Mouse (Mus musculus) embryonic fibroblast, embryonic 13.5 days (primary cell): ENCODE data around the gene Ube2b. TPM values are rescaled to one million over a fixed set of nuclear protein-coding genes. Genes with fewer than 3 reads are reported as not detected.

Source experiments
- H3K27ac ChIP-seq: 2 replicates; pipeline ENCODE4 v1.5.1; 2012; ENCODE audit warnings: low read length, control low read depth, inconsistent platforms; ENCODE audit not compliant: insufficient read depth
- H3K4me1 ChIP-seq: 2 replicates; pipeline ENCODE4 v1.6.1; 2011; ENCODE audit warnings: low read length; ENCODE audit not compliant: control insufficient read depth, insufficient read depth
- H3K4me3 ChIP-seq: 2 replicates; pipeline ENCODE4 v1.5.1; 2011; ENCODE audit warnings: mild to moderate bottlenecking, control low read depth, low read length; ENCODE audit not compliant: insufficient read depth
- CTCF ChIP-seq: IDR thresholded peaks from 2 replicates; pipeline ENCODE4 v1.5.1; 2011; ENCODE audit warnings: mild to moderate bottlenecking, control low read depth, low read length, moderate library complexity, borderline replicate concordance; ENCODE audit not compliant: insufficient read depth
- POLR2A ChIP-seq: IDR thresholded peaks from 2 replicates; pipeline ENCODE4 v1.6.1; 2011; ENCODE audit warnings: low read depth, mild to moderate bottlenecking, control low read depth, low read length, moderate library complexity
- polyA plus RNA-seq: library from polyadenylated mRNA; stranded (reverse); fragments of >200 nt; gene quantifications from 2 replicates; pipeline ENCODE4 v1.2.4, GENCODE M21; 2011; ENCODE audit warnings: low read depth; ENCODE audit not compliant: missing spikeins, insufficient read length

Ube2b gene
- polyA plus RNA-seq, 1 experiment: 165 TPM

DNA sequence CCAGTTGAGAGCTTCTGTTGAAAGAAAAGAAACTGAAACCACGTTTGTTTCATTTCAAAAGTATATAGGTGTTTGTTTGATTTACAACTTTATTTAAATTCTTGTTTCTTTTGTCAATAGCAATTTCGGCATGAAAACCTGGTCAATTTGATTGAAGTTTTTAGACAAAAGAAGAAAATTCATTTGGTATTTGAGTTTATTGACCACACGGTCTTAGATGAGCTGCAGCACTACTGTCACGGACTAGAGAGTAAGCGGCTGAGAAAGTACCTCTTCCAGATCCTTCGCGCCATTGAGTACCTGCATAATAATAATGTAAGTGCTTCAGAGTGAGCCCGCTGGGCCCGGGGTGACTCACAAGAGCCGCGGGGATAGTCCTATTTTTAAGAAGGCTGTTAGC, 10.4 kb upstream of the Ube2b start:
- H3K4me3 ChIP-seq: no peak overlapping the region
- H3K27ac ChIP-seq: no peak overlapping the region
- H3K4me1 ChIP-seq: no peaks in the 10 kb centered on the region
- TF ChIP-seq CTCF (no peak), POLR2A (no peak)

DNA sequence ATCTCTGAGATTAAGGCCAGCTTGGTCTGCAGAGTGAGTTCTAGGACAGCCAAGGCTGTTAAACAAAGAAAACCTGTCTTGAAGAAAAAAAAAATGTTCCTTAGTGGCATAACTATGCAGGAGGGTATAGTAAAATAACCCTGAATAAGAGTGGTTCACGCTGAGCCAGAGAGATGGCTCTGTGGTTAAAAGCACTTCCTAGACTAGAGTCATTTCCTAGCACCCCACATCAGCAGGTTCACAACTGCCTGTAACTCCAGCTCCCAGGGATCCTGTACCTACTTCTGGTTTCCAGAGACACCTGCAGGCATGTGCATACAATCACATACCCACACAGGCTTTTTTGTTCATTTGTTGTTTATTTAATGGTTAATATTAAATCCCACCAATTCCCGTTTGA, 5.0 kb upstream of the Ube2b start:
- H3K27ac ChIP-seq: no peak overlapping the region
- H3K4me3 ChIP-seq: no peak overlapping the region
- TF ChIP-seq POLR2A (no peak), CTCF (no peak)
- H3K4me1 ChIP-seq: no peaks in the 10 kb centered on the region; the same call in 1 of the 2 replicates

DNA sequence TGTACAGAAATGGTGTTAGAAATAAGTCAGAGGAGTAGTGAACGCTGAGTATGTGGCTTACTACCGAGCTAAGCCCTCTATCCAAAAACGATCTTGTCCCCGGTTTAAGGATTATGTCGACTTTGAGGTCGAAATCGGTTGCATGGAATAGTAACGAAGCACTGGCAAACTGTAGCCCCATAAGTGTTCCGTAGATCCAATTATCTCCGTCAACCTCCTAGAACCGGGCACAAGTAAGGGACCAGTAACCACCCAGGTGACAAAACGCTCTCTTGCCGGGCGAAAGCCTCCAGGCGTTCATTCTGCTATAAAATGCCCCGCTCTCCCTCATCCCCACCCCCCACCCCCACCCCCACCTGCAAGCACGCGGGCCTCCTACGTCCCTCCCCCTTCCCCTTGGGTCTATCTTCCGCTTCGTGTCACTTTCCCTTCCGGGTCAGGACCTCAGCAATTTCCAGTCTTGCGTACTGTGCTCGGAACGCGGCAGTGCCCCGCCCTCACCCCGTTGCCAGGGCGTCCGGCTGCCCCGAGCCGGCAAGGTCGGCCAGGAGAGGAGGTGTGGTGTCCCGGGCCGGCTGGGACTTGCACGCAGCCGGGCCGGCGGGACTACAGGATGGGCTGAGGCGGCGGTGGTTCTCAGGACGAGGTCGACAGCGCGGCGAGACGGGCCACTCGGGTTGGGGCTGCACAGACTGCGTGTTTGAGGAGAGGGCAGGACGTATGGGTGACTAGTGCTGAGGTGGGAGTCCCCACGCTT, 3.4 kb upstream of the Ube2b start, which contains the start of gene Cdkl3:
TSS of gene Cdkl3 (plus strand) at position 450 of the 757 bp plus-strand sequence.
- H3K4me1 ChIP-seq: no peaks in the 10 kb centered on the region; the same call in 1 of the 2 replicates
- H3K27ac ChIP-seq: peak within 1 kb of the TSS; percentile 95
- H3K4me3 ChIP-seq: peak within 1 kb of the TSS; percentile 78
- TF ChIP-seq POLR2A (peak; percentile 66), CTCF (no peak)

DNA sequence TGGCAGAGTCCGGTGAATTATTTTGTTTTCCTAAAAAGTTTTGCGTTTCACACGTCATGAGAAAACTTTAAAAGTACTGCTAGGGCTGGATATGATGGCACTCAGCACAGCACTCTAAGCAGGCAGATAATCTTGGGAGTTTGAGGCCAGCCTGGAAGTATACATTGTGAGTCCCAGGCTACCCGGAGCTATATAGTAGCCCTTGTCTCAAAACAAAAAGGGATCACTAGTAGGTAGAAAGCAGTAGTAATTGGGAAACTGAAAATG, 2.9 kb upstream of the Ube2b start:
- H3K4me3 ChIP-seq: peak overlapping the region; percentile 63
- TF ChIP-seq POLR2A (no peak), CTCF (no peak)
- H3K4me1 ChIP-seq: no peaks in the 10 kb centered on the region; the same call in 1 of the 2 replicates
- peak overlapping the region; percentile 95 for H3K27ac ChIP-seq

DNA sequence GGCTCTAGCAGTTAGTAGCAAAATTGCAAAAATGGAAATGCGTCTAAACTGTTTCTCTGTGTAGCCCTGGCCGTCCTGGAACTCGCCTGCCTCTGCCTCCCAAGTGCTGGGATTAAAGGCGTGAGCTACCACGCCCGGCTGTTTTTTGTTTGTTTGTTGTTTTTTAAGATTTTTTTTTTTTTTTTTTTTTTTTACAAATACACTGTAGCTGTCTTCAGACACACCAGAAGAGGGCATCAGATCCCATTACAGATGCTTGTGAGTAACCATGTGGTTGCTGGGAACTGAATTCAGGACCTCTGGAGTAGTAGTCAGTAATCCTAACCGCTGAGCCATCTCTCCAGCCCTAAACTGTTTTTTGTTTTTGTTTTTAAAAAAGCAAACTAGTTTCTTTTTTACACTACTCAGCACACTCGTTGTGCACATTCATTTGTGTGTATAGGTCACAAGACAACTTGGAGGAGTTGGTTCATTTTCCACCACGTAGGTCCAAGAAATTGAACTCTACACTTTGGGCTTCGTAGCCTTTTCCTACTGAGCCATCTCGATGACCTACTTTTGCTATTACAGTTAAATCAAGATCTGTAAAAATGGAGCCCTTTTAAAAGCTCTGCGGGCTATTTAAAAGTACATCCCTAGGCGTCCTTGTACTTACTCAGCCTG, 2.4 kb upstream of the Ube2b start:
- Histone ChIP-seq H3K4me3 (peak overlapping the region; percentile 63; the same call in 1 of the 2 replicates), H3K27ac (peak overlapping the region; percentile 95), H3K4me1 (no peaks in the 10 kb centered on the region; the same call in 1 of the 2 replicates)
- TF ChIP-seq CTCF (no peak), POLR2A (no peak)

DNA sequence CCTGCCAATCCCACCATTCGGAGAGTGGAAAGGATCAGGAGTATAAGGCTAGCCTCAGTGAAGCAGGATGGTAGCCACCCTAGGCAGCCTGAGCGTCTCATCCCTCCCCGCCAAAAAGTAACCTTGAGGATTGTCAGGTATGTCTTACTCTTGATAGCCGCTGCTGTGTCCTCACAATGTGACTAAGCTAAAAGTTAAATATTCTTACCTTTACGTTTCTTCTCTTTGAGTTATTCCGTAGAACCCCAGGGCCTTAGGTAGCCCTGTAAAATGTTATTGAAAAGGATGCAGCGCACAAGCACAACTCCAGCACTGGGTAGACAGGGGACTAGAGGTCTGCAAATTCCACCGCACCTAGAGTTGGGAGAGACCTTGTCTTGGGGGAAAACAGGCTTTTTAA, 1.3 kb upstream of the Ube2b start:
- TF ChIP-seq POLR2A: no peak
- no peak for TF ChIP-seq CTCF
- Histone ChIP-seq H3K27ac (no peak overlapping the region), H3K4me3 (no peak overlapping the region), H3K4me1 (no peaks in the 10 kb centered on the region; the same call in 1 of the 2 replicates)

DNA sequence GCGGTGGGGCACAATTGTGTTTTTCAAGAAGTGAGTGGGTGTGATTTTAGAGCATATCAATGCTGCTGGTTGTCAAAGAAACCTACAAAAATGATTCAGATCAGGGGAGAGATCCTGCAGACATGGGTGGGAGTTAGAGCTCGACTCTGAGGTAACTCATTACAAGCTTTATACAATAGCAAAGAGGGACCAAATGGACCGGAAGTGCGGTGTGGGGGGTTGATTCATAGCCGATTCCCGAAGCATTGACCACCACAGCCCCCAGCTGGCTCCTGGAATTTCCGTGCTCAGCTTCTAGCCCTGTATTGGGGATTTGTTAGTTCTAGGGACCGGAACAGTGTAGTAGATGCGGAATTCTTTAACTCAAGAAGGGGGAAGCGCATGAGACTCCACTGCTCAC, 779 bp upstream of the Ube2b start:
- H3K4me1 ChIP-seq: no peaks in the 10 kb centered on the region; the same call in 1 of the 2 replicates
- TF ChIP-seq CTCF (no peak), POLR2A (no peak)
- H3K27ac ChIP-seq: no peak overlapping the region
- H3K4me3 ChIP-seq: no peak overlapping the region

DNA sequence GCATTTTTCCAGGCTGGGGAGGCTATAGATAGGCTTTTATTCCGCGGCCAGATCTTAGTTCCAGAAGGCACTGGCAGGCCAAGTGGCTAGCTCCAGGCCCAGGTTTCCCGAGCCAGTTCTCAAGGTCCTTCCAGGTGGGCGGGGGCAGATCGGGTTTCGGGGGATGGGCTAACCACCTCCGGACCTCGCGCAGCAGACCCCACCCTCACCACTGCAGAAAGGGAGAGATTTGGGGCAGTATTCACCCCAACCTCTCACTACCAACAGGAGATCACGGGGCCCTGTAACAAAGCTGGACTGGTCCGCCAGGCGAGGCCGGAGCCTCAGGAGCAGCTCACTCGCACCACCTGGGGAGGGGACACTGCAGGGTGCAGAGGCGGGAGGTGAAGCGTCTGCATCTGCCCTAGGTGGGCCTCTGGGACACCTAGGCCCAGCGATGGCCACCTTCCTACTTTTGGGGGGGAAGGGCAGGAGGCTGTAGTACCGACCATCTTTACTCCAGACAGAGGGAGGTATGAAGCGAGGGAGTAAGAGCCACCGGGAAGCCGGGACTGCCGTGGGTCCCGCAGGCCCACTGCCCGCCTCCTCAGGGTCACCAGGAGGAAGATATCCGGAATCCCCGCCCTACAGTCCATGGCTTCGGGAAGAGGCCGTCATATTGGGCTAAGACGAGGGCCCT, 812 bp downstream of the Ube2b start:
- no peaks in the 10 kb centered on the region; the same call in 1 of the 2 replicates for H3K4me1 ChIP-seq
- TF ChIP-seq CTCF: no peak
- peak; percentile 58 for TF ChIP-seq POLR2A
- H3K27ac ChIP-seq: peak overlapping the region; percentile 55
- H3K4me3 ChIP-seq: peak overlapping the region; percentile 90

DNA sequence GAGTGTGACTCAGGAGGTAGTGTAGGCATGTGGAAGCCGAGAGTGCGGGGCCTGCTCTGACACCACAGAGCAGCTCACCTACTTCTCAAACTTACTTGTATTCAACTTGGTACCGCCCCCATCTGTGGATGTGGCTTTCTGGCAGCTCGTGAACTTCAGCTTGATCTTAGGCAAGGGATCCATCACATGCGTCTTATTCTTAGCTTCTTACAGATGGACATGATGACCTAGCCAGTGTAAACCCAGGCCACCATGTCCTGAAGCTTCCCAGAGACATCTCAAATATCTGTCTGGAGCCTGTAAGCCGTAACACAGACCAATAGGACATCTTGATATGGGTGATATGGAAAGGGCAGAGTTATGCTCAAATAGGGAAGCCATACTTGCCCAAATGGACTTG, 28.9 kb downstream of the Ube2b start:
- Histone ChIP-seq H3K27ac (no peak overlapping the region), H3K4me1 (no peaks in the 10 kb centered on the region; the same call in 1 of the 2 replicates), H3K4me3 (no peak overlapping the region)
- TF ChIP-seq POLR2A (no peak), CTCF (no peak)
